Mouse (Mus musculus) cerebellum, postnatal 25 days (tissue): ENCODE data around the gene Plekhh1.
A peak's percentile ranks its signal among the peaks of the same experiment; 100 is the strongest.
"Not testable (repeated sequence)": the region's sequence is repeated elsewhere in the genome, so short reads cannot be mapped to it uniquely, and the experiment has no call there.

Experiments
- DNase-seq, 2 experiments: peaks; one replicate each; pipeline ENCODE4 v3.0.0; 2021; ENCODE audit warnings: mixed read lengths in 2 of 2

Gene Plekhh1

GRCm38 (mm10) chr12:79028911-79029861, at the start of gene Plekhh1:
Plekhh1 (plus strand) TSS chr12:79029163.
- DNase-seq, result peak; percentile 68 to 74

- no peak for DNase-seq
Observed at GRCm38 (mm10) chr12:78980683-78981091, 48.3 kb upstream of the Plekhh1 start.

- no peak for DNase-seq
Observed at GRCm38 (mm10) chr12:78981131-78981530, 47.8 kb upstream of the Plekhh1 start.

GRCm38 (mm10) chr12:78981938-78982825, 46.8 kb upstream of the Plekhh1 start:
- DNase-seq, result no peak

GRCm38 (mm10) chr12:78983296-78984034, 45.5 kb upstream of the Plekhh1 start:
- DNase-seq, result no peak

- peak; percentile 56 to 76 for DNase-seq
Observed at GRCm38 (mm10) chr12:78984035-78984432, 44.9 kb upstream of the Plekhh1 start.

GRCm38 (mm10) chr12:78987581-78988081, 41.3 kb upstream of the Plekhh1 start:
- DNase-seq, result peak; percentile 64 to 75

- no peak for DNase-seq
Observed at GRCm38 (mm10) chr12:78996271-78996670, 32.7 kb upstream of the Plekhh1 start.

GRCm38 (mm10) chr12:78996711-78997110, 32.3 kb upstream of the Plekhh1 start:
- DNase-seq, result no peak

- no peak for DNase-seq
Observed at GRCm38 (mm10) chr12:79002406-79002805, 26.6 kb upstream of the Plekhh1 start.

GRCm38 (mm10) chr12:79002978-79003377, 26.0 kb upstream of the Plekhh1 start:
- DNase-seq, result peak; percentile 39 to 40

GRCm38 (mm10) chr12:79005456-79005855, 23.5 kb upstream of the Plekhh1 start:
- DNase-seq, result peak; percentile 80 to 81

- DNase-seq, result peak in 1 of 2 experiments; percentile 66
Observed at GRCm38 (mm10) chr12:79006076-79006475, 22.9 kb upstream of the Plekhh1 start.

- peak; percentile 81 to 83 for DNase-seq
Observed at GRCm38 (mm10) chr12:79006478-79007125, 22.4 kb upstream of the Plekhh1 start.

- DNase-seq, result peak; percentile 85 to 88
Observed at GRCm38 (mm10) chr12:79007126-79007753, 21.7 kb upstream of the Plekhh1 start, which contains the start of gene Tmem229b. Tmem229b (minus strand) TSS chr12:79007627.

- DNase-seq, result no peak
Observed at GRCm38 (mm10) chr12:79010569-79010968, 18.4 kb upstream of the Plekhh1 start.

- no peak for DNase-seq
Observed at GRCm38 (mm10) chr12:79016109-79016508, 12.9 kb upstream of the Plekhh1 start.

GRCm38 (mm10) chr12:79017994-79018399, 11.0 kb upstream of the Plekhh1 start:
- no peak for DNase-seq

GRCm38 (mm10) chr12:79021902-79022301, 7.1 kb upstream of the Plekhh1 start:
- DNase-seq, result peak; percentile 46 to 56

- DNase-seq, result peak; percentile 82 to 88
Observed at GRCm38 (mm10) chr12:79022882-79023281, 6.1 kb upstream of the Plekhh1 start.

GRCm38 (mm10) chr12:79027526-79027925, 1.4 kb upstream of the Plekhh1 start:
- not testable (repeated sequence) for DNase-seq
